24 mouse cellular contexts compared by ENCODE assay signal in the genomic region with DNA sequence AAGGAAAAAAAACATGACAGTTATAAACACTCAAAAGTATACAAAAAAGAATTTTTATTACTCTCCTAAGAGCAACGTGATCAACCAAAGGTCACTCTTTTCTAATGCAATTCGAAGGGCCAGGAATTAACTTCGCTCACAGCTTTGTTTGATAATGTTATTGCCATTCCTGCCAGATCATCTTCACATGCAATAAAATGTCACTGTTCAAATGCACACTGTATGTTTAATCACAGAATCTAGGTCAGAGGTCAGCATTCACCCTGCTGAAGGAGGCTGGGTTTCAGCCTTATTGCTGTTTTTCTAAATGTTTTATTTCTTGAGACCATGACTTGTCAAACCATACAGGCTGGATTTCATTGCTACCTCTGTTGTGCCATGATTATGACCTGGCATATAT. TPM values are rescaled to one million over a fixed set of nuclear protein-coding genes. Genes with fewer than 3 reads are reported as not detected.
DNase-seq lines count a peak whose midpoint lies in the region; ATAC-seq lines count a peak whose summit lies in the region.
"Had no signal": no experiment of that assay in that cellular context is flagged by ENCODE, and none has a peak within 500 bp of the region (broad histone marks: within the 10 kb centered on the region; RNA-seq: fewer than 3 reads in every experiment).

No protein-coding gene starts in this region.

- peak; percentile 1 for DNase-seq in heart, embryonic 10.5 days (ENCODE audit: low spot score)
- peak; percentile 51 for DNase-seq in large intestine, adult 2 months (ENCODE audit: low read depth, low spot score)
- no peak for DNase-seq in right cerebral cortex, postnatal 10 days (ENCODE audit: low spot score in 2 of 2)
- no peak for DNase-seq in right cerebral cortex, adult 2 months (ENCODE audit: low spot score in 2 of 2)
- DNase-seq: adrenal gland, adult 2 months; adrenal gland, postnatal 10 days; adrenal gland, postnatal 25 days; cerebellum, adult 11 months; cerebellum, adult 18-20 months; cerebellum, adult 8-10 months; cerebellum, adult 9-11 months; cerebellum, postnatal 14 days; cerebellum, postnatal 36 days; embryo, embryonic 11 days had no signal

- H3K36me3 ChIP-seq in heart, embryonic 10.5 days: no peaks in the 10 kb centered on the region
- H3K36me3 ChIP-seq in heart, embryonic 12.5 days: no peaks in the 10 kb centered on the region
- no peaks in the 10 kb centered on the region for H3K36me3 ChIP-seq in intestine, embryonic 15.5 days
- H3K36me3 ChIP-seq in intestine, embryonic 16.5 days (ENCODE audit: control insufficient read depth, insufficient read depth, low read length): no peaks in the 10 kb centered on the region
- H3K36me3 ChIP-seq: embryonic facial prominence, embryonic 13.5 days; embryonic facial prominence, embryonic 15.5 days; forebrain, embryonic 10.5 days; forebrain, embryonic 12.5 days had no signal

- H3K9ac ChIP-seq in heart, embryonic 12.5 days: no peak overlapping the region
- H3K9ac ChIP-seq in intestine, embryonic 15.5 days: no peak overlapping the region
- H3K9ac ChIP-seq in intestine, embryonic 16.5 days (ENCODE audit: low read depth, low read length): no peak overlapping the region
- H3K9ac ChIP-seq: embryonic facial prominence, embryonic 13.5 days; embryonic facial prominence, embryonic 15.5 days; forebrain, embryonic 12.5 days had no signal

- WGBS in heart, embryonic 10.5 days: 81% methylated on average over 3 of the region's 3 CpGs
- WGBS in heart, embryonic 12.5 days: 93% methylated on average over 3 of the region's 3 CpGs
- 42% methylated on average over 3 of the region's 3 CpGs for WGBS in intestine, embryonic 15.5 days
- 51% methylated on average over 3 of the region's 3 CpGs for WGBS in intestine, embryonic 16.5 days
- WGBS in large intestine, adult 2 months: 18% methylated on average over 3 of the region's 3 CpGs

- H3K27me3 ChIP-seq in heart, embryonic 10.5 days (ENCODE audit: insufficient read depth, poor library complexity, severe bottlenecking): peaks cover 50% of the 10 kb centered on the region
- peaks cover 17% of the 10 kb centered on the region; the same call in 1 of the 2 replicates for H3K27me3 ChIP-seq in heart, embryonic 12.5 days (replicated peaks)
- no peaks in the 10 kb centered on the region for H3K27me3 ChIP-seq in intestine, embryonic 15.5 days (replicated peaks)
- no peaks in the 10 kb centered on the region for H3K27me3 ChIP-seq in intestine, embryonic 16.5 days (replicated peaks; ENCODE audit: control insufficient read depth, insufficient read depth, low read length)
- H3K27me3 ChIP-seq: embryonic facial prominence, embryonic 15.5 days; forebrain, embryonic 12.5 days had no signal

- no peak overlapping the region for H3K4me3 ChIP-seq in heart, embryonic 10.5 days
- H3K4me3 ChIP-seq in heart, embryonic 12.5 days: no peak overlapping the region
- no peak overlapping the region for H3K4me3 ChIP-seq in intestine, embryonic 15.5 days (replicated peaks)
- no peak overlapping the region for H3K4me3 ChIP-seq in intestine, embryonic 16.5 days (ENCODE audit: low read length)
- H3K4me3 ChIP-seq: embryonic facial prominence, embryonic 13.5 days; embryonic facial prominence, embryonic 15.5 days; erythroblast, embryonic 14.5 days; forebrain, embryonic 10.5 days; forebrain, embryonic 12.5 days had no signal

- no peak overlapping the region for H3K4me2 ChIP-seq in heart, embryonic 12.5 days
- no peak overlapping the region for H3K4me2 ChIP-seq in intestine, embryonic 15.5 days (replicated peaks)
- H3K4me2 ChIP-seq in intestine, embryonic 16.5 days (ENCODE audit: low read depth, low read length): no peak overlapping the region
- H3K4me2 ChIP-seq: embryonic facial prominence, embryonic 13.5 days; embryonic facial prominence, embryonic 15.5 days; forebrain, embryonic 12.5 days had no signal

- no peak overlapping the region for H3K27ac ChIP-seq in heart, embryonic 10.5 days
- H3K27ac ChIP-seq in heart, embryonic 12.5 days (ENCODE audit: poor library complexity, severe bottlenecking): no peak overlapping the region
- no peak overlapping the region for H3K27ac ChIP-seq in intestine, embryonic 15.5 days
- no peak overlapping the region for H3K27ac ChIP-seq in intestine, embryonic 16.5 days (ENCODE audit: low read length)
- H3K27ac ChIP-seq: embryonic facial prominence, embryonic 13.5 days; embryonic facial prominence, embryonic 15.5 days; forebrain, embryonic 10.5 days; forebrain, embryonic 12.5 days had no signal

- no peaks in the 10 kb centered on the region for H3K4me1 ChIP-seq in heart, embryonic 10.5 days
- H3K4me1 ChIP-seq in heart, embryonic 12.5 days (replicated peaks): no peaks in the 10 kb centered on the region
- no peaks in the 10 kb centered on the region for H3K4me1 ChIP-seq in intestine, embryonic 15.5 days (replicated peaks)
- H3K4me1 ChIP-seq in intestine, embryonic 16.5 days (ENCODE audit: control insufficient read depth, insufficient read depth, low read length): no peaks in the 10 kb centered on the region
- H3K4me1 ChIP-seq: embryonic facial prominence, embryonic 13.5 days; embryonic facial prominence, embryonic 15.5 days; forebrain, embryonic 10.5 days; forebrain, embryonic 12.5 days had no signal

- ATAC-seq in heart, embryonic 12.5 days (ENCODE audit: insufficient number of reproducible peaks, low FRiP score): no peak
- peak; percentile 84 for ATAC-seq in intestine, embryonic 15.5 days
- ATAC-seq in intestine, embryonic 16.5 days: peak; percentile 88
- ATAC-seq: forebrain, embryonic 14.5 days had no signal

- no peaks in the 10 kb centered on the region for H3K9me3 ChIP-seq in heart, embryonic 10.5 days
- no peaks in the 10 kb centered on the region for H3K9me3 ChIP-seq in heart, embryonic 12.5 days (replicated peaks)
- H3K9me3 ChIP-seq in intestine, embryonic 15.5 days: no peaks in the 10 kb centered on the region
- H3K9me3 ChIP-seq in intestine, embryonic 16.5 days (ENCODE audit: control insufficient read depth, low read length): no peaks in the 10 kb centered on the region
- H3K9me3 ChIP-seq: embryonic facial prominence, embryonic 13.5 days; embryonic facial prominence, embryonic 15.5 days; forebrain, embryonic 10.5 days; forebrain, embryonic 12.5 days had no signal

RNA-seq across cellular contexts. Expression of gene Slc22a3, which starts 21.8 kb away (rescaled TPM):
- polyA plus RNA-seq in heart, embryonic 10.5 days (2016; fragmentation: Nextera tagmentation; extraction: Ambion mirVana): 0.32 and 0.74 TPM in 2 replicates
- polyA plus RNA-seq in heart, embryonic 12.5 days (2016; fragmentation: Nextera tagmentation; extraction: Ambion mirVana): 0.22 and 0.27 TPM in 2 replicates
- 0.16 and 0.21 TPM in 2 replicates for polyA plus RNA-seq in intestine, embryonic 15.5 days (2015; fragmentation: Nextera tagmentation; extraction: Ambion mirVana)
- polyA plus RNA-seq in intestine, embryonic 16.5 days (2015; fragmentation: Nextera tagmentation; extraction: Ambion mirVana): 0.27 and 0.34 TPM in 2 replicates
- 0.74 and 0.96 TPM in 2 replicates for polyA plus RNA-seq in large intestine, adult 2 months (2012; rRNA removed)
- polyA plus RNA-seq: C2C12; erythroblast, embryonic 14.5 days; forebrain, embryonic 12.5 days had no signal

Comparison
In these comparisons a context has a peak if more than half of its experiments do, and no peak if none do; other contexts are left out.
1. DNase-seq: peak in heart, embryonic 10.5 days (single experiment) and large intestine, adult 2 months (single experiment); none in right cerebral cortex, postnatal 10 days (0 of 2) and right cerebral cortex, adult 2 months (0 of 2).